Mouse (Mus musculus) kidney, postnatal 0 days (tissue): ENCODE measurements around the gene Olfr806. TPM values are rescaled to one million over a fixed set of nuclear protein-coding genes. Genes with fewer than 3 reads are reported as not detected.

Experiments
- ATAC-seq: fragments of 200-750 bp; cut with Nextera tagmentation; replicated peaks from 2 replicates; pipeline ENCODE4 v1.8.0; 2017; ENCODE audit warnings: low read depth, moderate number of reproducible peaks, moderate TSS enrichment, moderate library complexity; ENCODE audit not compliant: low FRiP score
- DNase-seq: peaks from one replicate; pipeline ENCODE4 v3.0.0-alpha.2; 2016; ENCODE audit warnings: low spot score
- H3K27ac ChIP-seq: fragments of 300-500 bp; sonication (generic); 2 replicates; pipeline ENCODE4 v1.5.1; 2014; ENCODE audit warnings: mild to moderate bottlenecking
- H3K27me3 ChIP-seq: fragments of 300-500 bp; sonication (generic); 2 replicates; pipeline ENCODE4 v1.6.1; 2014; ENCODE audit warnings: low read length, mixed read lengths; ENCODE audit not compliant: insufficient read depth
- H3K36me3 ChIP-seq: fragments of 300-500 bp; sonication (generic); 2 replicates; pipeline ENCODE4 v1.6.1; 2014; ENCODE audit warnings: low read length, mixed read lengths; ENCODE audit not compliant: insufficient read depth
- H3K4me1 ChIP-seq: fragments of 300-500 bp; sonication (generic); replicated peaks from 2 replicates; pipeline ENCODE4 v1.6.1; 2014; ENCODE audit warnings: antibody characterized with exemption, low read length, mixed read lengths; ENCODE audit not compliant: insufficient read depth
- H3K4me2 ChIP-seq: fragments of 300-500 bp; sonication (generic); 2 replicates; pipeline ENCODE4 v1.6.1; 2014; ENCODE audit warnings: mild to moderate bottlenecking, low read length, moderate library complexity, mixed read lengths
- H3K4me3 ChIP-seq: fragments of 300-500 bp; sonication (generic); replicated peaks from 2 replicates; pipeline ENCODE4 v1.5.1; 2014; ENCODE audit warnings: low read depth, low read length
- H3K9ac ChIP-seq: fragments of 300-500 bp; sonication (generic); 2 replicates; pipeline ENCODE4 v1.6.1; 2014; ENCODE audit warnings: low read depth, low read length
- H3K9me3 ChIP-seq: fragments of 300-500 bp; sonication (generic); replicated peaks from 2 replicates; pipeline ENCODE4 v1.6.1; 2016; ENCODE audit warnings: low read length, inconsistent platforms, mixed read lengths
- CTCF ChIP-seq: IDR thresholded peaks from 2 replicates; pipeline ENCODE4 v1.5.1; 2016; ENCODE audit warnings: antibody characterized with exemption, low read depth, mild to moderate bottlenecking, moderate library complexity
- WGBS: fragments of 180-500 bp; shearing (Covaris S2); extraction: QIAGEN DNeasy Blood & Tissue Kit; methylation state at CpG from one replicate; pipeline ENCODE4 v1.1.7; 2014; 5-methylcytosine and 5-hydroxymethylcytosine counted together
- polyA plus RNA-seq: library from polyadenylated mRNA; unstranded; fragments of >200 nt; fragmentation: Nextera tagmentation; extraction: Ambion mirVana; gene quantifications from 2 replicates; pipeline ENCODE4 v1.2.1, GENCODE M21; 2015

Olfr806 gene
- not detected in 2 replicates for polyA plus RNA-seq

- Histone ChIP-seq H3K4me2 (no peak within 1 kb of the TSS), H3K36me3 (no peaks in the 10 kb centered on the region), H3K27me3 (no peaks in the 10 kb centered on the region), H3K9me3 (no peaks in the 10 kb centered on the region), H3K4me3 (no peak within 1 kb of the TSS), H3K9ac (no peak within 1 kb of the TSS), H3K27ac (no peak within 1 kb of the TSS), H3K4me1 (no peaks in the 10 kb centered on the region)
- no peak for TF ChIP-seq CTCF
- DNase-seq (no peak), ATAC-seq (no peak)
Observed at GRCm38 (mm10) chr10:129741821-129742220, at the start of gene Olfr806. Gene Olfr806, minus strand, starts transcription at chr10:129741921.

- H3K36me3 ChIP-seq = no peaks in the 10 kb centered on the region
- no peak overlapping the region for H3K27ac ChIP-seq
- H3K4me2 ChIP-seq = no peak overlapping the region
- no peaks in the 10 kb centered on the region for H3K27me3 ChIP-seq
- no peaks in the 10 kb centered on the region for H3K9me3 ChIP-seq
- H3K4me3 ChIP-seq = no peak overlapping the region
- ATAC-seq = no peak
- H3K9ac ChIP-seq = no peak overlapping the region
- no peak for DNase-seq
- TF ChIP-seq CTCF = no peak
- H3K4me1 ChIP-seq = no peaks in the 10 kb centered on the region
Observed at GRCm38 (mm10) chr10:129778123-129778522, 36.4 kb upstream of the Olfr806 start.

GRCm38 (mm10) chr10:129774338-129774737, 32.6 kb upstream of the Olfr806 start, which contains the start of gene Olfr809:
Gene Olfr809, plus strand, starts transcription at chr10:129774638.
- H3K9me3 ChIP-seq = no peaks in the 10 kb centered on the region
- no peak within 1 kb of the TSS for H3K9ac ChIP-seq
- TF ChIP-seq CTCF = no peak
- H3K4me2 ChIP-seq = no peak within 1 kb of the TSS
- H3K36me3 ChIP-seq = no peaks in the 10 kb centered on the region
- H3K27ac ChIP-seq = no peak within 1 kb of the TSS
- no peaks in the 10 kb centered on the region for H3K27me3 ChIP-seq
- no peaks in the 10 kb centered on the region for H3K4me1 ChIP-seq
- ATAC-seq = no peak
- no peak for DNase-seq
- no peak within 1 kb of the TSS for H3K4me3 ChIP-seq

- H3K4me1 ChIP-seq = no peaks in the 10 kb centered on the region
- H3K9me3 ChIP-seq = no peaks in the 10 kb centered on the region
- no peak for TF ChIP-seq CTCF
- no peaks in the 10 kb centered on the region for H3K36me3 ChIP-seq
- H3K27me3 ChIP-seq = no peaks in the 10 kb centered on the region
- 86% methylated on average over 1 of the region's 1 CpGs for WGBS
- no peak within 1 kb of the TSS for H3K4me2 ChIP-seq
- no peak within 1 kb of the TSS for H3K27ac ChIP-seq
- H3K4me3 ChIP-seq = no peak within 1 kb of the TSS
- no peak within 1 kb of the TSS for H3K9ac ChIP-seq
- no peak for DNase-seq
- no peak for ATAC-seq
Observed at GRCm38 (mm10) chr10:129765182-129765581, 23.5 kb upstream of the Olfr806 start, which contains the start of gene Olfr808. Gene Olfr808, plus strand, starts transcription at chr10:129765482.

GRCm38 (mm10) chr10:129757693-129758092, 16.0 kb upstream of the Olfr806 start, which contains the start of gene Olfr807:
Gene Olfr807, minus strand, starts transcription at chr10:129757793.
- Histone ChIP-seq H3K4me2 (no peak within 1 kb of the TSS), H3K9me3 (no peaks in the 10 kb centered on the region), H3K4me1 (no peaks in the 10 kb centered on the region), H3K4me3 (no peak within 1 kb of the TSS), H3K9ac (no peak within 1 kb of the TSS), H3K27me3 (no peaks in the 10 kb centered on the region), H3K27ac (no peak within 1 kb of the TSS), H3K36me3 (no peaks in the 10 kb centered on the region)
- 98% methylated on average over 1 of the region's 1 CpGs for WGBS
- ATAC-seq (no peak), DNase-seq (no peak)
- TF ChIP-seq CTCF = no peak

GRCm38 (mm10) chr10:129729275-129729674, 12.4 kb downstream of the Olfr806 start, which contains the start of gene Olfr805:
Gene Olfr805, minus strand, starts transcription at chr10:129729375.
- no peak for TF ChIP-seq CTCF
- no peak within 1 kb of the TSS for H3K4me3 ChIP-seq
- H3K27me3 ChIP-seq = no peaks in the 10 kb centered on the region
- H3K9me3 ChIP-seq = no peaks in the 10 kb centered on the region
- DNase-seq (no peak), ATAC-seq (no peak)
- H3K27ac ChIP-seq = no peak within 1 kb of the TSS
- no peaks in the 10 kb centered on the region for H3K4me1 ChIP-seq
- WGBS = 94% methylated on average over 2 of the region's 2 CpGs
- no peak within 1 kb of the TSS for H3K4me2 ChIP-seq
- H3K36me3 ChIP-seq = no peaks in the 10 kb centered on the region
- H3K9ac ChIP-seq = no peak within 1 kb of the TSS

- H3K4me1 ChIP-seq = no peaks in the 10 kb centered on the region
- H3K4me3 ChIP-seq = no peak within 1 kb of the TSS
- no peak within 1 kb of the TSS for H3K9ac ChIP-seq
- no peak within 1 kb of the TSS for H3K27ac ChIP-seq
- no peak for ATAC-seq
- no peaks in the 10 kb centered on the region for H3K36me3 ChIP-seq
- no peak for DNase-seq
- H3K4me2 ChIP-seq = no peak within 1 kb of the TSS
- H3K9me3 ChIP-seq = no peaks in the 10 kb centered on the region
- H3K27me3 ChIP-seq = no peaks in the 10 kb centered on the region
- no peak for TF ChIP-seq CTCF
Observed at GRCm38 (mm10) chr10:129702910-129703309, 38.8 kb downstream of the Olfr806 start, which contains the start of gene Olfr804. Gene Olfr804, plus strand, starts transcription at chr10:129703210.
